Mouse (Mus musculus) kidney, postnatal 0 days (tissue): Measurements from ENCODE around the gene Slc5a4a. TPM values are rescaled to one million over a fixed set of nuclear protein-coding genes. Genes with fewer than 3 reads are reported as not detected.

ENCODE experiments used
- ATAC-seq: fragments of 200-750 bp; cut with Nextera tagmentation; replicated peaks from 2 replicates; pipeline ENCODE4 v1.8.0; 2017; ENCODE audit warnings: low read depth, moderate number of reproducible peaks, moderate TSS enrichment, moderate library complexity; ENCODE audit not compliant: low FRiP score
- DNase-seq: peaks from one replicate; pipeline ENCODE4 v3.0.0-alpha.2; 2016; ENCODE audit warnings: low spot score
- H3K27ac ChIP-seq: fragments of 300-500 bp; sonication (generic); 2 replicates; pipeline ENCODE4 v1.5.1; 2014; ENCODE audit warnings: mild to moderate bottlenecking
- H3K27me3 ChIP-seq: fragments of 300-500 bp; sonication (generic); 2 replicates; pipeline ENCODE4 v1.6.1; 2014; ENCODE audit warnings: low read length, mixed read lengths; ENCODE audit not compliant: insufficient read depth
- H3K36me3 ChIP-seq: fragments of 300-500 bp; sonication (generic); 2 replicates; pipeline ENCODE4 v1.6.1; 2014; ENCODE audit warnings: low read length, mixed read lengths; ENCODE audit not compliant: insufficient read depth
- H3K4me1 ChIP-seq: fragments of 300-500 bp; sonication (generic); replicated peaks from 2 replicates; pipeline ENCODE4 v1.6.1; 2014; ENCODE audit warnings: antibody characterized with exemption, low read length, mixed read lengths; ENCODE audit not compliant: insufficient read depth
- H3K4me2 ChIP-seq: fragments of 300-500 bp; sonication (generic); 2 replicates; pipeline ENCODE4 v1.6.1; 2014; ENCODE audit warnings: mild to moderate bottlenecking, low read length, moderate library complexity, mixed read lengths
- H3K4me3 ChIP-seq: fragments of 300-500 bp; sonication (generic); replicated peaks from 2 replicates; pipeline ENCODE4 v1.5.1; 2014; ENCODE audit warnings: low read depth, low read length
- H3K9ac ChIP-seq: fragments of 300-500 bp; sonication (generic); 2 replicates; pipeline ENCODE4 v1.6.1; 2014; ENCODE audit warnings: low read depth, low read length
- H3K9me3 ChIP-seq: fragments of 300-500 bp; sonication (generic); replicated peaks from 2 replicates; pipeline ENCODE4 v1.6.1; 2016; ENCODE audit warnings: low read length, inconsistent platforms, mixed read lengths
- CTCF ChIP-seq: IDR thresholded peaks from 2 replicates; pipeline ENCODE4 v1.5.1; 2016; ENCODE audit warnings: antibody characterized with exemption, low read depth, mild to moderate bottlenecking, moderate library complexity
- WGBS: fragments of 180-500 bp; shearing (Covaris S2); extraction: QIAGEN DNeasy Blood & Tissue Kit; methylation state at CpG from one replicate; pipeline ENCODE4 v1.1.7; 2014; 5-methylcytosine and 5-hydroxymethylcytosine counted together
- polyA plus RNA-seq: library from polyadenylated mRNA; unstranded; fragments of >200 nt; fragmentation: Nextera tagmentation; extraction: Ambion mirVana; gene quantifications from 2 replicates; pipeline ENCODE4 v1.2.1, GENCODE M21; 2015

Gene Slc5a4a
- polyA plus RNA-seq, 1 experiment from 2014 or later, result not detected

- no peaks in the 10 kb centered on the region for H3K36me3 ChIP-seq
- H3K9me3 ChIP-seq, result no peaks in the 10 kb centered on the region
- no peak overlapping the region for H3K4me3 ChIP-seq
- no peak for TF ChIP-seq CTCF
- H3K27ac ChIP-seq, result no peak overlapping the region
- H3K4me2 ChIP-seq, result no peak overlapping the region
- DNase-seq, result no peak
- H3K9ac ChIP-seq, result no peak overlapping the region
- H3K27me3 ChIP-seq, result no peaks in the 10 kb centered on the region
- 73% methylated on average over 4 of the region's 4 CpGs for WGBS
- no peaks in the 10 kb centered on the region for H3K4me1 ChIP-seq
- no peak for ATAC-seq
These were observed 14.7 kb upstream of the Slc5a4a start for GRCm38 (mm10) chr10:76132506-76132905.

- Histone ChIP-seq H3K9ac (no peak overlapping the region), H3K27me3 (no peaks in the 10 kb centered on the region), H3K4me1 (no peaks in the 10 kb centered on the region), H3K4me2 (no peak overlapping the region), H3K36me3 (no peaks in the 10 kb centered on the region), H3K27ac (no peak overlapping the region), H3K4me3 (no peak overlapping the region), H3K9me3 (no peaks in the 10 kb centered on the region)
- no peak for ATAC-seq
- DNase-seq, result no peak
- 77% methylated on average over 2 of the region's 2 CpGs for WGBS
- TF ChIP-seq CTCF, result no peak; the same call in 1 of the 2 replicates
These were observed 10.9 kb upstream of the Slc5a4a start for GRCm38 (mm10) chr10:76136318-76136717.

GRCm38 (mm10) chr10:76146846-76147245, 405 bp upstream of the Slc5a4a start:
- no peak overlapping the region for H3K4me3 ChIP-seq
- no peaks in the 10 kb centered on the region for H3K4me1 ChIP-seq
- no peaks in the 10 kb centered on the region for H3K36me3 ChIP-seq
- DNase-seq (no peak), ATAC-seq (no peak)
- no peak overlapping the region for H3K9ac ChIP-seq
- no peaks in the 10 kb centered on the region for H3K9me3 ChIP-seq
- no peak overlapping the region for H3K4me2 ChIP-seq
- H3K27ac ChIP-seq, result no peak overlapping the region
- no peaks in the 10 kb centered on the region for H3K27me3 ChIP-seq
- 55% methylated on average over 8 of the region's 8 CpGs for WGBS
- no peak for TF ChIP-seq CTCF

- no peaks in the 10 kb centered on the region for H3K9me3 ChIP-seq
- DNase-seq (no peak), ATAC-seq (no peak)
- H3K36me3 ChIP-seq, result no peaks in the 10 kb centered on the region
- no peaks in the 10 kb centered on the region for H3K4me1 ChIP-seq
- H3K27ac ChIP-seq, result no peak overlapping the region
- 71% methylated on average over 7 of the region's 7 CpGs for WGBS
- TF ChIP-seq CTCF, result no peak
- no peak overlapping the region for H3K4me2 ChIP-seq
- no peaks in the 10 kb centered on the region for H3K27me3 ChIP-seq
- H3K9ac ChIP-seq, result no peak overlapping the region
- no peak overlapping the region for H3K4me3 ChIP-seq
These were observed 8.7 kb downstream of the Slc5a4a start for GRCm38 (mm10) chr10:76155911-76156310.

- DNase-seq, result no peak
- Histone ChIP-seq H3K27ac (no peak overlapping the region), H3K27me3 (no peaks in the 10 kb centered on the region), H3K4me2 (no peak overlapping the region), H3K36me3 (no peaks in the 10 kb centered on the region), H3K4me1 (no peaks in the 10 kb centered on the region), H3K9ac (no peak overlapping the region), H3K9me3 (no peaks in the 10 kb centered on the region), H3K4me3 (no peak overlapping the region)
- no peak for ATAC-seq
- TF ChIP-seq CTCF, result no peak
- 73% methylated on average over 5 of the region's 5 CpGs for WGBS
These were observed 10.3 kb downstream of the Slc5a4a start for GRCm38 (mm10) chr10:76157528-76157927.

- no peaks in the 10 kb centered on the region for H3K27me3 ChIP-seq
- H3K9ac ChIP-seq, result no peak overlapping the region
- no peaks in the 10 kb centered on the region for H3K9me3 ChIP-seq
- H3K4me3 ChIP-seq, result no peak overlapping the region
- no peak for TF ChIP-seq CTCF
- DNase-seq (no peak), ATAC-seq (no peak)
- no peaks in the 10 kb centered on the region for H3K36me3 ChIP-seq
- H3K4me1 ChIP-seq, result no peaks in the 10 kb centered on the region
- WGBS, result 63% methylated on average over 1 of the region's 1 CpGs
- no peak overlapping the region for H3K27ac ChIP-seq
- no peak overlapping the region for H3K4me2 ChIP-seq
These were observed 10.8 kb downstream of the Slc5a4a start for GRCm38 (mm10) chr10:76158009-76158408.

GRCm38 (mm10) chr10:76174899-76175298, 27.6 kb downstream of the Slc5a4a start:
- no peak overlapping the region for H3K4me2 ChIP-seq
- no peaks in the 10 kb centered on the region for H3K36me3 ChIP-seq
- no peaks in the 10 kb centered on the region for H3K27me3 ChIP-seq
- WGBS, result 50% methylated on average over 2 of the region's 2 CpGs
- no peak overlapping the region for H3K9ac ChIP-seq
- no peaks in the 10 kb centered on the region for H3K9me3 ChIP-seq
- peak; percentile 16 for DNase-seq
- TF ChIP-seq CTCF, result no peak
- no peak overlapping the region for H3K27ac ChIP-seq
- no peak overlapping the region for H3K4me3 ChIP-seq
- no peaks in the 10 kb centered on the region for H3K4me1 ChIP-seq
- no peak for ATAC-seq
